Mouse (Mus musculus) forebrain, embryonic 12.5 days (tissue): Measurements from ENCODE around the gene Ube4b. TPM values are rescaled to one million over a fixed set of nuclear protein-coding genes. Genes with fewer than 3 reads are reported as not detected.
A peak's percentile ranks its signal among the peaks of the same experiment; 100 is the strongest.

Source experiments
- ATAC-seq: fragments of 200-750 bp; cut with Nextera tagmentation; 2 replicates; pipeline ENCODE4 v1.8.0; 2017; ENCODE audit warnings: moderate TSS enrichment; ENCODE audit not compliant: low FRiP score
- H3K27ac ChIP-seq: fragments of 300-500 bp; sonication (generic); 2 replicates; pipeline ENCODE4 v1.5.1; 2016; ENCODE audit warnings: mild to moderate bottlenecking
- H3K27me3 ChIP-seq: fragments of 300-500 bp; sonication (generic); 2 replicates; pipeline ENCODE4 v1.6.1; 2016; ENCODE audit warnings: mild to moderate bottlenecking
- H3K36me3 ChIP-seq: fragments of 300-500 bp; sonication (generic); replicated peaks from 2 replicates; pipeline ENCODE4 v1.6.1; 2016; ENCODE audit warnings: mild to moderate bottlenecking
- H3K4me1 ChIP-seq: fragments of 300-500 bp; sonication (generic); 2 replicates; pipeline ENCODE4 v1.6.1; 2016
- H3K4me2 ChIP-seq: fragments of 300-500 bp; sonication (generic); 2 replicates; pipeline ENCODE4 v1.6.1; 2016; ENCODE audit warnings: mild to moderate bottlenecking, moderate library complexity
- H3K4me3 ChIP-seq: fragments of 300-500 bp; sonication (generic); replicated peaks from 2 replicates; pipeline ENCODE4 v1.5.1; 2016; ENCODE audit warnings: mild to moderate bottlenecking
- H3K9ac ChIP-seq: fragments of 300-500 bp; sonication (generic); 2 replicates; pipeline ENCODE4 v1.6.1; 2016; ENCODE audit warnings: mild to moderate bottlenecking
- H3K9me3 ChIP-seq: fragments of 300-500 bp; sonication (generic); 2 replicates; pipeline ENCODE4 v1.6.1; 2016
- WGBS: fragments of 180-500 bp; shearing (Covaris S2); methylation state at CpG from one replicate; pipeline ENCODE4 v1.1.7; 2016; 5-methylcytosine and 5-hydroxymethylcytosine counted together
- polyA plus RNA-seq: library from polyadenylated mRNA; unstranded; fragments of >200 nt; fragmentation: Nextera tagmentation; extraction: Ambion mirVana; gene quantifications from 2 replicates; pipeline ENCODE4 v1.2.1, GENCODE M21; 2016

Gene Ube4b
- polyA plus RNA-seq, 1 experiment from 2014 or later: 68.9 TPM

DNA sequence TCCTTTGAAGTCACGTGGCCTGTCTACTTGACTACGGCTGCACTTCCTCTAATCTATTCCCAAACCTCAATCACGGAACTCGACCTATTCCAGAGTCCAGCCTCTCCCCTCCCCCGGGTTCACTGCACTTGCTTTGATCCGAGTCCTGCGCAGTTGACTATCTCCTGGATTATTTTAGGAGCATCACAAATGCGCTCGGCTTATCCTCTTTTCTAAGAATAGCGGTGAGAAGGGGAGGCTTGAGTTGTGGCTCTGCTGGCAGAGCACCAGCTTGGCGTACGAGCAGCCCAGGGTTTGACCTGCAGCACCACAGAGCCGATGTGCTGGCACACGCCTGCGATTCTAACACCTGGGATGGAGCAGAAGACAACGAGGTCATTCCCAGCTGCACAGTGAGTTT is 102.8 kb downstream of the Ube4b start:
- 90% methylated on average over 16 of the region's 16 CpGs for WGBS
- Histone ChIP-seq H3K9me3 (no peaks in the 10 kb centered on the region), H3K4me1 (peaks cover 4% of the 10 kb centered on the region; the same call in 1 of the 2 replicates), H3K4me3 (no peak overlapping the region), H3K4me2 (no peak overlapping the region), H3K27ac (no peak overlapping the region), H3K36me3 (peaks cover 20% of the 10 kb centered on the region), H3K27me3 (no peaks in the 10 kb centered on the region), H3K9ac (no peak overlapping the region)
- no peak for ATAC-seq

DNA sequence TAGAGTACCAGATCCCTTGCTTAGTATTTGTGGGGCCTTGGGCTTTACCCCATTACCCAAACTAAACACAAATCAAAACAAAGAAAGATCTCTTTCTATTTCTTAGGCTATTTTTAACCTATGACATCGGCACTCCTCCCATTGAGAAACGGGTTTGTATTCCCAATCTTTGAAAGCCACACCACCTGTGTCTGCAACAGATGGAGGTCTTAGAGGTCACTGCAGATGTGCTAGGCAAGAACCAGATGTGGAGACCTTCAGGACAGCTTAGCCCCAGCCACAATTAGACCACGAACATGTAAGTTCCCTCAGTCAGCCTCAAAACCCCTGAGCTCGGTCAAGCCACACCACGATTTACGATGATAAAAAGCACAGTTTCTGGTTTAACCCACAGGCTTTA is 103.8 kb downstream of the Ube4b start:
- Histone ChIP-seq H3K4me1 (peaks cover 7% of the 10 kb centered on the region), H3K36me3 (peaks cover 12% of the 10 kb centered on the region), H3K4me2 (no peak overlapping the region), H3K9ac (no peak overlapping the region), H3K9me3 (no peaks in the 10 kb centered on the region), H3K4me3 (no peak overlapping the region), H3K27ac (no peak overlapping the region), H3K27me3 (no peaks in the 10 kb centered on the region)
- 83% methylated on average over 6 of the region's 6 CpGs for WGBS
- ATAC-seq: no peak

DNA sequence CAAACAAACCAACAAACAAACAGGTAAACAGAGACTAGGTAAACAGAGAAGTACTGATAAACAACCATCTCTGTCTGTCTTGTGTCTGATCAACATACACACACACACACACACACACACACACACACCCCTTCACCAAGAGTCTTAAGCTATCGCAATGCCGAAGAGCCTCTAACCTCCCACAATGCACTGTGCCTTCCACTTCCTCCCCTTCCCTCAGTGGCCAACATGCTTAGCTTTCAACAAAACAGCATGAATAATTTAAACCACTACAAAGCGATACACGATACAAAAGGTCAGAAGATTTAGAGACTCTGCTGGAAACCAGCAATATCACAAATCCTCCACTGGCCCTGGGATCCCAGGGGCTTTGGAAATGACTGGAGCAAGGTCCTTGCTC is 104.3 kb downstream of the Ube4b start:
- Histone ChIP-seq H3K9me3 (no peaks in the 10 kb centered on the region), H3K27me3 (no peaks in the 10 kb centered on the region), H3K4me3 (no peak overlapping the region), H3K4me1 (peaks cover 11% of the 10 kb centered on the region), H3K4me2 (no peak overlapping the region), H3K9ac (no peak overlapping the region), H3K36me3 (peaks cover 7% of the 10 kb centered on the region), H3K27ac (no peak overlapping the region)
- WGBS: 81% methylated on average over 4 of the region's 4 CpGs
- ATAC-seq: no peak

DNA sequence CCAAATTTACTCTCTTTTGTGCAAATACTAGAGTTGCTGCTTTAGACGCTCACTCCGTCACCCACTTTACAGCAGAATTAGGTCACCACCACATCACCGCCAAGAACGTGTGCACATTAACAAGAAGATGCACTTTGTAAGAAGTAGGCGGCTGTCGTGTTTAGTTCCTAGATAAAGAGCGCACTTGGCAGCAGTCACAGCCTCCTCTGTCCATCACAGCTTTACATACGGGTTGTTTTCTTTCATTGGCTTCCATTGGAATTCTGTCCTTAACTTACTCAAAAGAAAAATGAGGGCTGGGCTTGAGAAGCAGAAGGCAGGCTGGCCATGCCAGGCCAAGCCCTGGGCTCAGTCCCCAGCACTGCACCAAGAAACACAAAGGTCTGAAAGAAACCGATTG is 107.5 kb downstream of the Ube4b start:
- no peak overlapping the region for H3K4me2 ChIP-seq
- H3K27me3 ChIP-seq: no peaks in the 10 kb centered on the region
- WGBS: 58% methylated on average over 9 of the region's 9 CpGs
- ATAC-seq: no peak
- H3K9me3 ChIP-seq: no peaks in the 10 kb centered on the region
- H3K9ac ChIP-seq: no peak overlapping the region
- H3K36me3 ChIP-seq: no peaks in the 10 kb centered on the region
- H3K27ac ChIP-seq: no peak overlapping the region
- H3K4me3 ChIP-seq: no peak overlapping the region
- H3K4me1 ChIP-seq: peaks cover 13% of the 10 kb centered on the region

DNA sequence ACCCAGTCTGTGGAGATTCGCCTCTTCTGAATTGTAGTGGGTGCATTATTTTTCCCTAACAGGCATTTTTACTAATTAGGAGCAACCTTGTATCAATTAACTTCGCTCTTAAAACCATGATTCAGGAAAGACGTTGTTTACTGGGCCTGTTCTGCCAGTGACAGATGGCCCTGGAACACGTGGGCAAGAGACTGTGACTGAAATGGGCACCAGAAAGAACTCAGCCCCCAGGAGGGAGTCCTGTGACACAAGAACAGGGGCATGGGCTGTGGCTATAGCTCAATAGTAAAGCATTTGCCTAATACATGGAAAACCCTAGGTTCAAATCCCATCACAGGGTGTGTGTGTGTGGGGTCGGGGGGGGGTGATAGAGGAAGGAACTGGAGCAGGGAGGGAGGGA is 109.2 kb downstream of the Ube4b start:
- H3K4me2 ChIP-seq: no peak overlapping the region
- no peak overlapping the region for H3K4me3 ChIP-seq
- 57% methylated on average over 5 of the region's 5 CpGs for WGBS
- no peak overlapping the region for H3K9ac ChIP-seq
- no peaks in the 10 kb centered on the region for H3K36me3 ChIP-seq
- no peaks in the 10 kb centered on the region for H3K9me3 ChIP-seq
- 0 out of 2 replicates have a peak, but pooled peaks have one; percentile 33 for ATAC-seq
- peak overlapping the region; percentile 36; the same call in 1 of the 2 replicates for H3K27ac ChIP-seq
- no peaks in the 10 kb centered on the region for H3K27me3 ChIP-seq
- H3K4me1 ChIP-seq: peaks cover 12% of the 10 kb centered on the region

DNA sequence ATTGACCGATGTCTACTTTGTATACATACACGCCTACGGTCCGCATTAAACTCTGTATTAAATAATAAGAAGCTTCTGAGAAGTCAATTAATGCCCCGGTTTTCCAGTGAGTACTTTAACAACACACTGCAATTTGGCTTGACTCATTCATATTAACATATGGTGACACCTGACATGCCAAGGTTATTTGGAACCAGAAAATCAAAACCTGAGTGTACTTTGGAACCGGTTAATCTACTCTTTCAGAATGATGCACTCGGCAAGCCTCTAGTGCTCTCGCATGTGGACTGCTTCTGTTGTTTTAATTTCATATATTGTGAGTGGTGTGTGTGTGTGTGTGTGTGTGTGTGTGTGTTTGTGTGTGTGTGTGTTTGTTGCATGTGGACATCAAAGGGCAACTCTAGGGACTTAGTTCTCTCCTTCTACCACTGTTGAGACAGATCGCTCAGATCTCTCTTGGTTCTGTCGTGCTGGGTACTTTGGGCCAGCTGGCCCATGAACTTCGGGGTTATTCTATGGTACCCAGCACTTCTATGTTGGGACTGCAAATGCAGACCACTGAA is 112.2 kb downstream of the Ube4b start:
- peaks cover 10% of the 10 kb centered on the region for H3K4me1 ChIP-seq

DNA sequence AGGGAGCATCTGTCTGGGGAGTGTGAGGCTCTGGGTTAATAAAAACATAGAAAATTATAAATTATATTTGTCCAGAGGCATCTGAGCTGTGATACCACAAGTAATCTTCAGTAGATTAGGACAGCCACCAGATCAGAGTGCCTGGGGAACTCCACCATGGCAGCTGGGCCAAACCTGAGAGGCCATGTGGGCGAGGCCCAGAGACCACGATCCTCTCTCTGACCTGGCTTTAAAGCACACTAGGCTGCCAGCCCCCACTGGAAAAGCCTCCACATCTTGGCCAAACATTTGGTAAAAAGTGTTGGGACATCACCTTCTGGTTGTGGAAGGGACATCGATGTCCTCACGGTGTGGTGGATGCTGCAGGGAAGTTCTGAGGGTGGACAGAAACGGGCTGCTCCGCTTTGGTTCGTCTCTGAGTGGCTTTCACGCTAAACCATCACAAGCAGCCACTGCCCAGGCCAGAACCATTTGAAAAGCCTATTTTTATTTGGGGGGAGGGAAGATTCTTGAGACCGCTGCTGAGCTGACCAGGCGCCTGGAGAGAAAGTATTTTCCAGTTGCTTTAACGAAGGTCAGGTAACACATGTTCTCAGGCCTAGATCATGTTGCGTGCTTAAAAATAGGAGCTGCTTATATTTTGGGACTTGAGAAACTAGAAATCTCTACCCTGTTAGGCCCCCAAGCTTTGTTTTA is 112.8 kb downstream of the Ube4b start:
- Histone ChIP-seq H3K27ac (no peak overlapping the region), H3K4me1 (peaks cover 17% of the 10 kb centered on the region)
- ATAC-seq: no peak

More for the DNA sequence above, 112.2 kb downstream of the Ube4b start:
- ATAC-seq: no peak
- H3K4me2 ChIP-seq: no peak overlapping the region
- H3K27me3 ChIP-seq: no peaks in the 10 kb centered on the region
- no peak overlapping the region for H3K4me3 ChIP-seq
- no peaks in the 10 kb centered on the region for H3K36me3 ChIP-seq
- H3K27ac ChIP-seq: no peak overlapping the region
- no peak overlapping the region for H3K9ac ChIP-seq
- WGBS: 91% methylated on average over 11 of the region's 11 CpGs
- H3K9me3 ChIP-seq: no peaks in the 10 kb centered on the region

DNA sequence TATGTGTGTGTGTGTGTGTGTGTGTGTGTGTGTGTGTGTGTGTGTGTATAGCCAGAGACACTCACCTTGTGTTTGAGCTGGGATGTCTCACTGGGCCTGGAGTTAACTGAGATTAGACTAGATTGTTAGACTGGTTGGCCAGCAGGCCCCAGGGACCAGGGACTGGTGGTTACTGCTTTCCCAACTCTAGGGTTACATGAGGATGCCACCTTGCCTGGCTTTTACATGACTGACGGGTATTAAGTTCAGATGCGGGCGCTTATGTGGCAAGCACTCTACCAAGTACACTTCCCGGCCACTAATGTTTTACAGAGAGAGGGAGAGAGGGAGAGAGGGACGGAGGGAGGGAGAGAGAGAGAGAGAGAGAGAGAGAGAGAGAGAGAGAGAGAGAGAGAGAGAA is 114.6 kb downstream of the Ube4b start:
- Histone ChIP-seq H3K27me3 (no peaks in the 10 kb centered on the region), H3K36me3 (no peaks in the 10 kb centered on the region), H3K4me1 (peaks cover 13% of the 10 kb centered on the region), H3K4me2 (no peak overlapping the region), H3K9ac (no peak overlapping the region), H3K27ac (no peak overlapping the region), H3K4me3 (no peak overlapping the region), H3K9me3 (no peaks in the 10 kb centered on the region)
- 81% methylated on average over 5 of the region's 5 CpGs for WGBS
- ATAC-seq: no peak

More for the DNA sequence above, 112.8 kb downstream of the Ube4b start:
- Histone ChIP-seq H3K4me2 (no peak overlapping the region), H3K27me3 (no peaks in the 10 kb centered on the region), H3K9ac (no peak overlapping the region), H3K36me3 (no peaks in the 10 kb centered on the region), H3K4me3 (no peak overlapping the region), H3K9me3 (no peaks in the 10 kb centered on the region)
- 78% methylated on average over 12 of the region's 12 CpGs for WGBS

DNA sequence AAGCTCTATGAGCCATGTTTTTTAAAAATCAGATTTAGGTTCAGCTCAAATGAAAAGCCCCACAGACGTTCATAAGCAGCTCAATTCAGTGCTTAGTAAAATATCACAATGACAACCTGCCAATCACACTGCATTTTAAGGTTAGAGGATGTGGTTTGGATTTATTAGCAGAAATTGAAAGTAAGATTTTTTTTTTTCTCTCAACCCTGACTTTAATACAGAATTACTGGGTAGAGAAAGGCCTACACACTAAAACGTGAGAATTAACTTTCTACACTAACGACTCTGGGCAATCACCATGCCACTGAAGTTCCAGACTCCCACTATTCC is 118.1 kb downstream of the Ube4b start:
- Histone ChIP-seq H3K27ac (peak overlapping the region; percentile 98), H3K9ac (peak overlapping the region; percentile 57), H3K4me3 (peak overlapping the region; percentile 100), H3K9me3 (no peaks in the 10 kb centered on the region), H3K36me3 (no peaks in the 10 kb centered on the region), H3K4me1 (peaks cover 39% of the 10 kb centered on the region), H3K27me3 (no peaks in the 10 kb centered on the region), H3K4me2 (peak overlapping the region; percentile 79)
- no peak for ATAC-seq
- 18% methylated on average over 3 of the region's 3 CpGs for WGBS

DNA sequence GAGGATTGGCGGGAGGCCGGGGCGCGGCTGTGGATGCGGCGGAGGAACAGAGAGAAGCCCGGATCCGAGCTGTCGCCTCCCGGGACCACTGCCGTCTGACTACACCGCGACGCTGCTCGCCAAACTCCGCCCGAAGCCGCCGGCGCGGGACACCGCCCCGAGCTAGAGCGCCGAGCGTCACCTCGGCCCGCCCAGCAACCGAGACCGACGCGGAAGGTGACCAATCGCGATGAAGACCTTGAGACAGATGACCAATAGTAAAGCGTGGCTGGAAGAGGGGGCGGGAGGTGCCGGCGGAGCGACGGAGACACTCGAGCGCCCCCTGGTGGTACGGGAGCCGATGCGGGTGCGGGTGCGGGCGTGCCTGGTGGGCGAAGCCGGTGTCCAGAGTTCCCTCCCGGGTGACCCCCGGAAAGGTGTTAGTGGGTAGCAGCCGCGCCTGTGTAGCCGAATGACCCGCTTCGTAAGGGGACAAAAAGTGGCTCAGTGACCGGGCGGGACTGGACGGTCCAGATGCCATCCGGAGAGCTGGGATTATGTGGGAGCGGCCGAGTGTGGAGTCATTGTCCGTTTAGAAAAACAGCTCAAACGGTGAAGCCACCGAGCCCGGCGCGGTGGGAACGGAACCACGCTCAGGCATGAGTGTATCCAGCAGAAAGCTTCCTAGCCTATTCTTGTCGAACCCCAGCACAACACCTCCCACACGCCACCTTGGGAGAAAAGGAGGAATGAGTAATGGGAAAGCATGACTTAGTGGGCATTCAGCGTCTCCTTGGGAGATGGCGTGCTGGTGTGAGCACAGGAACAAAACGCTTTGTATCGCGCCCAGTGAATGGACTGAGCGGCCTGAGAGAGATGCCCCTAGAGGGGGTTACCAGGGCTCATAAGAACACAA is 118.7 kb downstream of the Ube4b start, which contains the start of gene Kif1b:
TSS of gene Kif1b (minus strand) at position 98 of the 895 bp plus-strand sequence.
- under 1% methylated on average over 79 of the region's 79 CpGs for WGBS
- Histone ChIP-seq H3K9ac (peak within 1 kb of the TSS; percentile 97), H3K4me2 (peak within 1 kb of the TSS; percentile 79), H3K4me1 (peaks cover 45% of the 10 kb centered on the region), H3K4me3 (peak within 1 kb of the TSS; percentile 100), H3K27me3 (no peaks in the 10 kb centered on the region), H3K36me3 (no peaks in the 10 kb centered on the region), H3K27ac (peak within 1 kb of the TSS; percentile 98), H3K9me3 (no peaks in the 10 kb centered on the region)
- ATAC-seq: peak; percentile 98

DNA sequence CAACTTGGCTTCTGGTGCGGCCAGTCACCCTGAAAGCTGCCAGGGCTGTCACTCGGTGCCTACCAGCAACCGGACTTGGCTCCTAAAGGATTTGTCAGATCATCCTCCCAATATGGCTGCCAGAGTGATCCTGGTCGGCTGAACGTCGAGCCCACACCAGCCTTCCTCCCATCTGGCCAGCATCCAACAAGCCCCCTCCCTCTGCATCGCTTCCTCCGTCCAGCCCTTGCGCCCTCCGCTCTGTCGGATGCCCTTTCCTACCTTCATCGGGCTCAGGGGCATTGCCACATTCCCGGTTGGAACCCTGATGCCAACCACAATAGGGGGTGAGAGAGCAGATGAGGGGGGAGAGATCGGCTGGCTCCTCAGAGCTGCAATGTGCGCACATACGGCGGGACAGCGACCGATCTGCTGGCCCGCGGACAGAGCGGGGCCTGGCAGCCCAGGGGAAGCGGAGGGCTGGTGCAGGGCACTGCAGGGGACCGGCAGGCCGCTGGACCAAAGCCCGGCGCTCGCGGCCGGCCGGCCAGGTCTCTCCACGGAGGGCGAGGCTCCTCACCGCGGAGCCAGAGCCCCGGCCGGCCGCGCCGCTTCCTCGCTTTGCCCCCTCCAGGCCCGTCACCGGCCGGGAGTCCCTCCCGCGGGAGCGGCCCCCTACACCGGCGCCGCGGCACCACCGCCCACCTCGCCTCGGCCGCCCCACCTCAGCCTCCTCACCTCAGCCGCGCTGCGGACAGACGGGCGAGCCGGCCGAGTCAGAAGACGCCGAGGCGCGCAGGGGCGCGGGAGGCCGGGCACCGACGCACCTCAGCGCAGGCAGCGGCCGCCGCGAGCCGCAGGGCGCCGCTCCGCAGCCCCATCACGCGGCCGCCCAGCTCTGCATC is 119.6 kb downstream of the Ube4b start:
- H3K9ac ChIP-seq: peak overlapping the region; percentile 97
- WGBS: under 1% methylated on average over 53 of the region's 83 CpGs
- H3K9me3 ChIP-seq: no peaks in the 10 kb centered on the region
- ATAC-seq: peak; percentile 65
- peak overlapping the region; percentile 79 for H3K4me2 ChIP-seq
- H3K27ac ChIP-seq: peak overlapping the region; percentile 98
- H3K4me3 ChIP-seq: peak overlapping the region; percentile 100
- no peaks in the 10 kb centered on the region for H3K27me3 ChIP-seq
- H3K36me3 ChIP-seq: no peaks in the 10 kb centered on the region
- peaks cover 51% of the 10 kb centered on the region for H3K4me1 ChIP-seq
